Mouse (Mus musculus): ENCODE data around the gene Myo15.
"Not testable (repeated sequence)": the region's sequence is repeated elsewhere in the genome, so short reads cannot be mapped to it uniquely, and the experiment has no call there.

The Myo15 gene

GRCm38 (mm10) chr11:60507281-60507680 lies 38.1 kb downstream of the Myo15 start:
- DNase-seq (ENCODE audit: low read depth, low spot score): no peak

- no peak for DNase-seq (ENCODE audit: low read depth, low spot score)
These were observed 39.8 kb downstream of the Myo15 start for GRCm38 (mm10) chr11:60508950-60509349.

GRCm38 (mm10) chr11:60509500-60509899 lies 40.4 kb downstream of the Myo15 start:
- no peak for DNase-seq (ENCODE audit: low read depth, low spot score)

- DNase-seq (ENCODE audit: low read depth, low spot score): no peak
These were observed 42.8 kb downstream of the Myo15 start for GRCm38 (mm10) chr11:60511893-60512292.

GRCm38 (mm10) chr11:60512520-60512919 lies 43.4 kb downstream of the Myo15 start:
- DNase-seq (ENCODE audit: low read depth, low spot score): no peak

GRCm38 (mm10) chr11:60514941-60515340 lies 45.8 kb downstream of the Myo15 start:
- no peak for DNase-seq (ENCODE audit: low read depth, low spot score)

GRCm38 (mm10) chr11:60518305-60518704 lies 49.2 kb downstream of the Myo15 start:
- DNase-seq (ENCODE audit: low read depth, low spot score): no peak

GRCm38 (mm10) chr11:60522027-60522426 lies 52.9 kb downstream of the Myo15 start:
- no peak for DNase-seq (ENCODE audit: low read depth, low spot score)

- no peak for DNase-seq (ENCODE audit: low read depth, low spot score)
These were observed 53.7 kb downstream of the Myo15 start for GRCm38 (mm10) chr11:60522661-60523365.

- DNase-seq (ENCODE audit: low read depth, low spot score): no peak
These were observed 57.3 kb downstream of the Myo15 start for GRCm38 (mm10) chr11:60526461-60526860.

GRCm38 (mm10) chr11:60535676-60536075 lies 66.5 kb downstream of the Myo15 start:
- DNase-seq (ENCODE audit: low read depth, low spot score): no peak

GRCm38 (mm10) chr11:60536180-60536858 lies 67.2 kb downstream of the Myo15 start, which contains the start of gene Alkbh5:
Alkbh5 (plus strand) TSS chr11:60536381.
- peak; percentile 20 for DNase-seq (ENCODE audit: low read depth, low spot score)

- DNase-seq (ENCODE audit: low read depth, low spot score): peak; percentile 83
These were observed 67.8 kb downstream of the Myo15 start for GRCm38 (mm10) chr11:60536859-60537467.

GRCm38 (mm10) chr11:60537468-60538347 lies 68.6 kb downstream of the Myo15 start:
- peak; percentile 97 for DNase-seq (ENCODE audit: low read depth, low spot score)

GRCm38 (mm10) chr11:60538371-60539281 lies 69.5 kb downstream of the Myo15 start:
- no peak for DNase-seq (ENCODE audit: low read depth, low spot score)

- DNase-seq (ENCODE audit: low read depth, low spot score): no peak
These were observed 70.4 kb downstream of the Myo15 start for GRCm38 (mm10) chr11:60539540-60539939.

GRCm38 (mm10) chr11:60540002-60540610 lies 71.0 kb downstream of the Myo15 start:
- DNase-seq (ENCODE audit: low read depth, low spot score): no peak

GRCm38 (mm10) chr11:60540761-60541160 lies 71.6 kb downstream of the Myo15 start:
- no peak for DNase-seq (ENCODE audit: low read depth, low spot score)

GRCm38 (mm10) chr11:60541831-60542230 lies 72.7 kb downstream of the Myo15 start:
- DNase-seq (ENCODE audit: low read depth, low spot score): no peak

GRCm38 (mm10) chr11:60543211-60543610 lies 74.1 kb downstream of the Myo15 start:
- not testable (repeated sequence) for DNase-seq (ENCODE audit: low read depth, low spot score)
